Mouse (Mus musculus) neural tube, postnatal 0 days (tissue): ENCODE data around the gene Zfp217. TPM values are rescaled to one million over a fixed set of nuclear protein-coding genes. Genes with fewer than 3 reads are reported as not detected.

Experiments
- polyA plus RNA-seq: library from polyadenylated mRNA; unstranded; fragments of >200 nt; fragmentation: Nextera tagmentation; extraction: Ambion mirVana; gene quantifications from 2 replicates; pipeline ENCODE4 v1.2.1, GENCODE M21; 2015

Zfp217 gene
- 0.50 and 0.68 TPM in 2 replicates for polyA plus RNA-seq

DNA sequence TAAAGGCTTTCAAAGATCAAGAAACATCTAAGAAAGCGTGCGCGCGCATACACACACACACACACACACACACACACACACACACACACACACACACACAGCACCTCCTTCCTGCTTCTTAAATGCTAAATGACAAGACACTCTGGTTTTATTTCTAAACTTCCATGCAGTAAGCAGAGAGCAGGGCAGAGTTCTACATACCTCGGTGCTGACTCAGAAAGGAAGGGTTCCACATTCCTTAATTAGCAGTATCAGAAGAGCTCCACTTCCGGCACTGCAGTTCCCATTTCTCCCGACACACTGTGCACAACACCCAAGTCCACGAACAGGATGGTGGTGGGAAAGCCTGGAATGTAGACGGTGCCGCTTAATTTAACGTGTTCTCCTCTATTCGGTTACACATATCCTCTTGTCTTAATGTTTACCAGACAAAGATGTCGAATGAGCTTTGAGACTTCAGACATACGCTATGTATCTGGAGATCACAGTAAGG, at the start of gene Zfp217:
Gene Zfp217 (minus strand): TSS at position 443 of the 493 bp plus-strand sequence.

